Mouse (Mus musculus) heart, embryonic 15.5 days (tissue): ENCODE data around the gene Rsph6a. TPM values are rescaled to one million over a fixed set of nuclear protein-coding genes. Genes with fewer than 3 reads are reported as not detected.

Experiments
- ATAC-seq: fragments of 200-750 bp; cut with Nextera tagmentation; replicated peaks from 2 replicates; pipeline ENCODE4 v1.8.0; 2017; ENCODE audit warnings: low read depth, moderate TSS enrichment; ENCODE audit not compliant: insufficient number of reproducible peaks, insufficient read depth, low FRiP score
- H3K27ac ChIP-seq: fragments of 300-500 bp; sonication (generic); 2 replicates; pipeline ENCODE4 v1.5.1; 2015; ENCODE audit warnings: mild to moderate bottlenecking, inconsistent platforms
- H3K27me3 ChIP-seq: fragments of 300-500 bp; sonication (generic); 2 replicates; pipeline ENCODE4 v1.6.1; 2015; ENCODE audit warnings: inconsistent platforms
- H3K36me3 ChIP-seq: fragments of 300-500 bp; sonication (generic); 2 replicates; pipeline ENCODE4 v1.6.1; 2015; ENCODE audit warnings: mild to moderate bottlenecking, inconsistent platforms
- H3K4me1 ChIP-seq: fragments of 300-500 bp; sonication (generic); replicated peaks from 2 replicates; pipeline ENCODE4 v1.6.1; 2015; ENCODE audit warnings: inconsistent platforms
- H3K4me2 ChIP-seq: fragments of 300-500 bp; sonication (generic); 2 replicates; pipeline ENCODE4 v1.6.1; 2015; ENCODE audit warnings: inconsistent platforms, mild to moderate bottlenecking, moderate library complexity
- H3K4me3 ChIP-seq: fragments of 300-500 bp; sonication (generic); 2 replicates; pipeline ENCODE4 v1.5.1; 2015; ENCODE audit warnings: mild to moderate bottlenecking, inconsistent platforms
- H3K9ac ChIP-seq: fragments of 300-500 bp; sonication (generic); 2 replicates; pipeline ENCODE4 v1.6.1; 2015; ENCODE audit warnings: mild to moderate bottlenecking, inconsistent platforms
- H3K9me3 ChIP-seq: fragments of 300-500 bp; sonication (generic); replicated peaks from 2 replicates; pipeline ENCODE4 v1.6.1; 2016; ENCODE audit warnings: inconsistent platforms
- WGBS: fragments of 180-500 bp; shearing (Covaris S2); methylation state at CpG from one replicate; pipeline ENCODE4 v1.1.7; 2015; ENCODE audit warnings: mixed read lengths; 5-methylcytosine and 5-hydroxymethylcytosine counted together
- polyA plus RNA-seq: library from polyadenylated mRNA; unstranded; fragments of >200 nt; fragmentation: Nextera tagmentation; extraction: Ambion mirVana; gene quantifications from 2 replicates; pipeline ENCODE4 v1.2.1, GENCODE M21; 2015

Gene Rsph6a
- polyA plus RNA-seq, 1 experiment from 2014 or later, result not detected

DNA sequence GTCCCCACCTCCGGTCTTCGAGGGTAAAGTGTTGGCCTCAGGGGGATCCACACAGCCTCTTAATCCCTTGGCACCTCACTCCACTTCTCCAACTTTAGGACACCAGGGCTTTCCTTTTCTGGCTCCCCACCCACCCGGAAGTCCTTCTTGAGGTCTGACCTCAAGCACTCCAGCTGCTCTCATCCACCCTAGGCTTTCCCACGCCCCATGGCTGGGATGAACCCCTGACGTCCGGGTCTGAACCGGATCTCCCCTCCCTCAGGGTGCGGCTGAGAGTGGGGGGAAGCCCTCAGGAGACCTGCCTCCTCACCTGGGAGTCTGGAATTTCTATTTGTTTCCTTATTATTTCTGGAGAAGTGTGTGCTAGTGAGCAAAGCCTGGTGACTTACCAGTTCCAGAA, 33.4 kb upstream of the Rsph6a start:
- no peak overlapping the region for H3K27ac ChIP-seq
- 17% methylated on average over 8 of the region's 8 CpGs for WGBS
- ATAC-seq, result no peak

DNA sequence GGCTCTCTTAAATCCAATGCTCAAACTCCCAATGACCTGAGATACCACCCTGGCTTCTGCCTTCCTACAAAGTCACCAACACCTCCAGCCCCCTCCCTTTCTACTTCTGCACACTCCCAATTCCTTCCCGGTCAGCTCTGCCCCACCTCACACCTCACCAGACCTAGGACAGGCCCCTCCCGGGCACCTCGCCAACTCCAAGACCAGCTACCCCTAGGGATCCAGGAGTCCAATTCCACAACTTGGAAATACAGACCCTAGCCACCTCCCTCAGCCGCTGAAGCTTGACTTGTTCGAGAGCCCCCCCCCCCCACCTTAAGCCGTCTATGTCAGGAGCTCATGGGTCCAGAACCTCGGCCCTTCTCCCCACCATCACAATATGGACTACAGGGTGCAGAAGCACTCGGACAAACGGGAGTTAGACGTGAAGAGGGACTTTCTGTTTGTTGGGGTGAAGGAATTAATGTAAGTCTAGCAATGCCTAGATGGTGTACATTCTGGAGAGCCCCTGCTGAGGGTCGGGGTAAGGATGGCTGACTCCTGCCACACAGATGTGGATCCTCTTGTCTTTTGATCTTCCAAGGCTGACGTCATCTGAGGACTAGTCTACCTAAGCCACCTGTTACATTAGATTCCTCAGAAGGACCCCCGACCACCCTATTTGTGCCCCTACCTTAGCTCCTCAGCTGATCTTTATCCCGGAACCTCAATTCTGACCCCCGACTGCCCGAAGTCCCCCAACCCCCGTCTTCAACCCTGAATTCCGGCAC, 32.1 kb upstream of the Rsph6a start:
- H3K9ac ChIP-seq, result no peak overlapping the region
- no peaks in the 10 kb centered on the region for H3K36me3 ChIP-seq
- H3K4me2 ChIP-seq, result no peak overlapping the region
- H3K27me3 ChIP-seq, result peaks cover 39% of the 10 kb centered on the region
- H3K9me3 ChIP-seq, result no peaks in the 10 kb centered on the region
- H3K4me1 ChIP-seq, result peaks cover 30% of the 10 kb centered on the region
- ATAC-seq, result no peak
- 43% methylated on average over 18 of the region's 18 CpGs for WGBS
- H3K4me3 ChIP-seq, result no peak overlapping the region
- no peak overlapping the region for H3K27ac ChIP-seq

More for the DNA sequence above, 33.4 kb upstream of the Rsph6a start:
- peaks cover 39% of the 10 kb centered on the region for H3K27me3 ChIP-seq
- no peak overlapping the region for H3K4me2 ChIP-seq
- no peak overlapping the region for H3K9ac ChIP-seq
- H3K9me3 ChIP-seq, result no peaks in the 10 kb centered on the region
- H3K4me3 ChIP-seq, result no peak overlapping the region
- no peaks in the 10 kb centered on the region for H3K36me3 ChIP-seq
- H3K4me1 ChIP-seq, result peaks cover 26% of the 10 kb centered on the region

DNA sequence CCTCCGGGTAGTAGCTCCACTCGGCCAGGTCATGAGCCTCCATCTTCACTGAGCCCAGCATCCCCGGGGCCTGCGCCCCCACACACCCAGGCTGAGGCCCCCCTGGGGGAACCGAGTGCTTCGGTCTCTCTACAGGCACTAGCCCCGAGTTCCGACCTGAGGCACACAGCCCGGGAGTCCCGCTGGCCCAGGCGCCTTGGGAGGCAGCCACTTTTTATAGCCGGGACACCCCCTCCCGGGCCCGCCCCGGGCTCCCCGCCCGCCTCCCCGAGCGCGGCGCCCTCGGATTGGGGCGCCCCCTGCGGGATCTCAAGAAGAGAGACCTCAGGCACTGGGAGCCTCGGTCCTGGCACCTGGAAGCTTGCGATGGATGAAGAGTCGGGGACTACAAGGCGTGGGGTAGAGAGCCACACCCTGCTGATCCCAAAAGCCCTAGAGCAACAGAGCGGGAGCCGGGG, 31.1 kb upstream of the Rsph6a start, which contains the start of gene Foxa3:
Gene Foxa3, minus strand, starts transcription at position 182 of the 458 bp plus-strand sequence.
- WGBS, result 3% methylated on average over 30 of the region's 30 CpGs
- Histone ChIP-seq H3K9ac (peak within 1 kb of the TSS; percentile 95), H3K4me2 (peak within 1 kb of the TSS; percentile 89), H3K27me3 (peaks cover 39% of the 10 kb centered on the region), H3K27ac (peak within 1 kb of the TSS; percentile 75), H3K4me3 (peak within 1 kb of the TSS; percentile 99), H3K36me3 (0 out of 2 replicates have a peak, but pooled peaks cover 3% of the 10 kb centered on the region), H3K4me1 (peaks cover 32% of the 10 kb centered on the region), H3K9me3 (no peaks in the 10 kb centered on the region)
- ATAC-seq, result no peak

- H3K9ac ChIP-seq, result peak within 1 kb of the TSS; percentile 95
- peak within 1 kb of the TSS; percentile 89 for H3K4me2 ChIP-seq
- peak within 1 kb of the TSS; percentile 75 for H3K27ac ChIP-seq
- H3K4me3 ChIP-seq, result peak within 1 kb of the TSS; percentile 99
- H3K4me1 ChIP-seq, result peaks cover 32% of the 10 kb centered on the region
- peaks cover 7% of the 10 kb centered on the region; the same call in 1 of the 2 replicates for H3K36me3 ChIP-seq
- ATAC-seq, result peak; percentile 95
- H3K9me3 ChIP-seq, result no peaks in the 10 kb centered on the region
- peaks cover 39% of the 10 kb centered on the region for H3K27me3 ChIP-seq
- WGBS, result 1% methylated on average over 45 of the region's 50 CpGs
Measured at GRCm38 (mm10) chr7:19024096-19024506, 30.4 kb upstream of the Rsph6a start, which contains the start of gene Sympk. Sympk (plus strand) TSS chr7:19024377.

DNA sequence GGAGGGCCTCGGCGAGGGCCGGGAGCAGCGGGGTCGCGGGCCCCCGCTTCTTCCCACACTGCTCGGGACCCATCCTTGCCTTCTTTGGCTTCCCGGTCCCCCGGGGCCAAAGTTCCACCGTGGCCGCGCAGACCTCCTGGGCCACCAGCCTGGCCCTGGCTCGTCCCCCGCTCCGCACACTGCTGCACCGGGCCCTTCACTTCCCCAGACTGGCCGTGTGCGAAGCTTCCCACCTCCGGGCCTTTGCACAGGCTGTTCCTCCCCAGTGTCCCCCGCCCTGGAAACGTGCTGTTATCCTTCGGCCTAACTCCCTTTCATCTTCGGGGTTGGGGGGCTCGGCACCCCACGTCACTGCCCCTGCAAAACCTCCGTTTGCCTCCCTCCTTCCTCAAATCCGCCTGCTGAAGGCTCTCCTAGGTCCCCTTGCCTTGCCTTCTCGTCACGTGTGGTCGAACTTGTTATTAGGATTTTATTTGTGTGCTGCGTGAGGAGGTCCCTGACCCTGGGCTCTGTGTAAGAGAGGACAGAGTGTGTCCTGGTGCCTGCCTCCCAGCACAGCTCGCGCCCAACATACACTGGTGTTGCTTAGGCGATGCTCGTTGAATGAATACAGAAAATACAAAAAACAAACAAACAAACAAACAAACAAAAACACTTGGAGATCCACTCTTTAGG, 29.8 kb upstream of the Rsph6a start:
- whole genome bisulfite sequencing, result under 1% methylated on average over 35 of the region's 36 CpGs
- H3K9ac ChIP-seq, result peak overlapping the region; percentile 95
- H3K36me3 ChIP-seq, result peaks cover 13% of the 10 kb centered on the region
- H3K4me2 ChIP-seq, result peak overlapping the region; percentile 89
- H3K27me3 ChIP-seq, result peaks cover 39% of the 10 kb centered on the region
- H3K9me3 ChIP-seq, result no peaks in the 10 kb centered on the region
- peaks cover 32% of the 10 kb centered on the region for H3K4me1 ChIP-seq
- H3K4me3 ChIP-seq, result peak overlapping the region; percentile 99
- peak overlapping the region; percentile 75 for H3K27ac ChIP-seq
- peak; percentile 43 for ATAC-seq

- H3K9ac ChIP-seq, result no peak overlapping the region
- H3K4me1 ChIP-seq, result peaks cover 27% of the 10 kb centered on the region
- no peak overlapping the region for H3K4me2 ChIP-seq
- no peak for ATAC-seq
- H3K9me3 ChIP-seq, result no peaks in the 10 kb centered on the region
- peaks cover 9% of the 10 kb centered on the region for H3K27me3 ChIP-seq
- no peak overlapping the region for H3K4me3 ChIP-seq
- no peak overlapping the region for H3K27ac ChIP-seq
- peaks cover 43% of the 10 kb centered on the region for H3K36me3 ChIP-seq
Measured at GRCm38 (mm10) chr7:19028067-19028466, 26.4 kb upstream of the Rsph6a start.

DNA sequence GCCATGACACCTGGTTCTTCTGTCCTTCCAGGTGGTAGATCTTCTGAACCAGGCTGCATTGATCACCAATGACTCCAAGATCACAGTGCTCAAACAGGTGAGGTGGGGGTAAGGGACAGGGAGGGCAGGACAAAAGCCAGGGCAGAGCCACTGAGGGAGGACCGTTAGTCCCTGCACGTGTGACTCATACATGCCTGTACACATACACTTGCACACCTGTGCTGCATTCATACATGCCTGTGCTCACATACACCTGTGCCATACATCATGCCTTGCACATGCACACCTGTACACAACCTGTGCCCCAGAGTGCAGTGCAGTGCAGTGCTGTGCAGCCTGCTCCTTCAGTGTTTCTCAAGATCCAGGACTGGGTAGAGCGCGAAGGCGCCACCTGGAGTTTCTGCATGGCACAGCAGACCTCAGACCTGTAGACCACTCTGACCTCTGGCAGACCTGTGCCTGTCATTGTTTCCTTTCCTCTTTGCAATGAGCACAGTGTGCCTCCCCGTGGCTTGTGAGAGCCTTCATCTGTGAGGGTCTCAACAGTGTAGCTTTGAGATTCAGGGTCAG, 25.3 kb upstream of the Rsph6a start:
- no peaks in the 10 kb centered on the region for H3K9me3 ChIP-seq
- no peak overlapping the region for H3K4me3 ChIP-seq
- 0 out of 2 replicates have a peak, but pooled peaks have one; percentile 11 for ATAC-seq

DNA sequence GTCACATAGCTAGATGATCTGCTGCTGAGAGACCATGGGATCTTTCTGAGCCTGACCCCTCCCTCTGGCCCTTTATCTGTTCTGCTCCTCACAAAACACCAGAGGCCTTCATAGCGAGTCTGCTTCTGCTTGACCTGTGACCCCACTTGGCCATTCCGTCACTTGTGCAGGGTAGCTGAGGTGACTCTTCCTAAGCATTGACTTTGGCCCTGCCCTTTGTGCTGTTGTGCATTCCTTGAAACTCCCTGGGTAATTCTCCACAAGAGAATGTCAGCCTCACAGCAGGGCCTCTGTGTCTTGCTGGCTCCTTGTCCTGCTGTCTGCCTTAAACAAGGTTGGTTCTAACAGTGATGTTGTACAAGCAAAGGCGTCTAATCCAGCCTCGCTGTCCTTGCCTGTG, 22.8 kb upstream of the Rsph6a start:
- peaks cover 70% of the 10 kb centered on the region for H3K36me3 ChIP-seq
- H3K4me2 ChIP-seq, result no peak overlapping the region
- no peak overlapping the region for H3K4me3 ChIP-seq
- no peaks in the 10 kb centered on the region for H3K9me3 ChIP-seq
- H3K4me1 ChIP-seq, result 0 out of 2 replicates have a peak, but pooled peaks cover 2% of the 10 kb centered on the region
- no peak overlapping the region for H3K27ac ChIP-seq
- 77% methylated on average over 4 of the region's 4 CpGs for WGBS
- H3K9ac ChIP-seq, result no peak overlapping the region
- no peak for ATAC-seq
- H3K27me3 ChIP-seq, result no peaks in the 10 kb centered on the region

More for the DNA sequence above, 25.3 kb upstream of the Rsph6a start:
- no peak overlapping the region for H3K9ac ChIP-seq
- H3K4me2 ChIP-seq, result no peak overlapping the region
- WGBS, result 67% methylated on average over 6 of the region's 6 CpGs
- H3K27me3 ChIP-seq, result no peaks in the 10 kb centered on the region
- peaks cover 19% of the 10 kb centered on the region for H3K4me1 ChIP-seq
- peaks cover 46% of the 10 kb centered on the region for H3K36me3 ChIP-seq
- H3K27ac ChIP-seq, result no peak overlapping the region

DNA sequence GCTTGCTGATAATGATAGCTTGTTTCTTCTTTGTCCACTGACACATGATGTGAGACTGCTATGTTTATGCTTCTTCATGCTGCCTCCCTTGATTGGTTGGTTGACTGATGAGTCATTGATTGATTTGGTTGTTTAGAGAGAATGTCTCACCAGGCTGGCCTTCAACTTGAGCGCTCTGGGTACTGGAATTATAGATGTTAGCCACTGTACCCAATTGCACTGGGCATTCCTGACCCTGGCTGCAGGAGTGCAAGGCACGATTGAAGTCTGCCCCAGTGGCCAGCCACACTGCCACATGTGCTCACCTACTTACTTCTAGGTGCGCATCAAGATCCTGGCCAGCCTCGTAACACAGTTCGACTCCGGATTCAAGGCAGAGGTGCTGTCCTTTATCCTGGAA, 9.9 kb upstream of the Rsph6a start:
- no peak for ATAC-seq
- WGBS, result 95% methylated on average over 6 of the region's 6 CpGs
- Histone ChIP-seq H3K9me3 (no peaks in the 10 kb centered on the region), H3K27me3 (no peaks in the 10 kb centered on the region), H3K4me1 (no peaks in the 10 kb centered on the region), H3K9ac (no peak overlapping the region), H3K4me2 (no peak overlapping the region), H3K36me3 (peaks cover 98% of the 10 kb centered on the region), H3K27ac (no peak overlapping the region), H3K4me3 (no peak overlapping the region)

- no peak for ATAC-seq
Measured at GRCm38 (mm10) chr7:19046286-19047069, 8.0 kb upstream of the Rsph6a start.

More at GRCm38 (mm10) chr7:19046286-19047069, 8.0 kb upstream of the Rsph6a start:
- no peaks in the 10 kb centered on the region for H3K9me3 ChIP-seq
- H3K36me3 ChIP-seq, result peaks cover 98% of the 10 kb centered on the region
- no peak overlapping the region for H3K4me2 ChIP-seq
- no peaks in the 10 kb centered on the region for H3K4me1 ChIP-seq
- WGBS, result 89% methylated on average over 11 of the region's 11 CpGs
- H3K9ac ChIP-seq, result no peak overlapping the region
- no peak overlapping the region for H3K4me3 ChIP-seq
- H3K27me3 ChIP-seq, result no peaks in the 10 kb centered on the region
- no peak overlapping the region for H3K27ac ChIP-seq
